Mouse (Mus musculus): ENCODE measurements around the gene Ankrd12.
A peak's percentile ranks its signal among the peaks of the same experiment; 100 is the strongest.

DNA sequence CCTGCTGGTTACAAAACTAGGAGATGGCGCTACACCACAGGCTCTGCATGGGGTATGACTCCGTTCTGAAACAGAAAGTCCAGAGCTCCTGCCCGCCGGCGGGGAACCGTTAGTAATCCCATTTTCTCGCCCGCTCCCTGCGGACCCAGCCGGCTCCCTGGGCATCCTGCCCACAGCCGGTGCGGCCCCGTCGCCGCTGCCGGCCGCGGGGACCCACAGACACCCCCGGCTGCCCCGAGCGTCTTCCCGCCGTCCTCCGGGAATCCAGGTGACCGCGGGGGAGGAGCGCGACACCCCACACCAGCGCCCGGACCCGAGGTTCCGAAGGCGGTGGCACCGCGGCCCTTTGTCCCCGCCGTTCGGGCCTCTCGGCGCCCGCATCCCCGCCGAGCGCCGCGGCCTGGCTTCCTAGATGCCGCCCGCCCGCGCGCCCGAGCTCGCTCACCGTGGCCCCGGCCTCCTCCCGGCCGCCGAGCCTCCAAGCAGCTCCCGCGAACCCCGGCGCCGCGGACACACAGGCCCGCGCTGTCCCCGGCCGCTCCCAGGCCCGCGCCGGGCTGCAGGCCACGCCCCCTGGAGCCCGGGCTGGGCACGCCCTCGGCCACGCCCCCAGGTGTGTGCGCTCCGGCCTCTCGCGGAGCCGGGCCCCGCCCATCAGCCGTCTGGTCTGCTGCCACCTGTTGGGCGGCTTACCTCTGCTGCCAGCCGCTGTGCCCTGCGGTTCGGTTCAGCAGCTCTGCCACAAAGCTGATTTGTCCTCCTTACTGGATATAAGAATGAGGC, 126.1 kb downstream of the Ankrd12 start, which contains the start of gene Twsg1:
- TF ChIP-seq POLR2A (IDR thresholded peaks at IDR 0.05; ENCODE audit: insufficient read depth, low read depth, low read length) (peak; percentile 23; the same call in 1 of the 2 replicates), EP300 (IDR thresholded peaks at IDR 0.05; ENCODE audit: insufficient read depth, low read depth, low read length) (peak; percentile 50; the same call in 1 of the 2 replicates), CTCF (IDR thresholded peaks at IDR 0.05) (peak; percentile 88)

All from heart, adult 2 months (tissue).